Mouse (Mus musculus) left cerebral cortex, adult 2 months (tissue): ENCODE measurements at regions not wholly inside any gene's neighbourhood (a gene's known extent, or its start where the extent isn't known, plus 50 kb on each side); places are given as distances from the start of the nearest gene placed in this dataset.

Experiments
- DNase-seq, 2 experiments: peaks; one replicate each; pipeline ENCODE4 v3.0.0; 2021 to 2022; ENCODE audit warnings: low spot score in 2 of 2, mixed read lengths in 1 of 2; ENCODE audit errors: extremely low spot score in 1 of 2
- H3K27ac ChIP-seq: fragments of 200-600 bp; 2 replicates; pipeline ENCODE4 v1.8.1; 2022
- H3K4me3 ChIP-seq: fragments of 200-600 bp; 2 replicates; pipeline ENCODE4 v1.8.1; 2022
- CTCF ChIP-seq: fragments of 200-600 bp; IDR thresholded peaks from 2 replicates; pipeline ENCODE4 v1.8.1; 2022; ENCODE audit warnings: antibody characterized with exemption, mild to moderate bottlenecking, moderate library complexity
- intact Hi-C: fragments of 180-260 bp; cut with DNase I; formaldehyde crosslinking; loops from one replicate; pipeline ENCODE4 v1.15.1; 2025

DNA sequence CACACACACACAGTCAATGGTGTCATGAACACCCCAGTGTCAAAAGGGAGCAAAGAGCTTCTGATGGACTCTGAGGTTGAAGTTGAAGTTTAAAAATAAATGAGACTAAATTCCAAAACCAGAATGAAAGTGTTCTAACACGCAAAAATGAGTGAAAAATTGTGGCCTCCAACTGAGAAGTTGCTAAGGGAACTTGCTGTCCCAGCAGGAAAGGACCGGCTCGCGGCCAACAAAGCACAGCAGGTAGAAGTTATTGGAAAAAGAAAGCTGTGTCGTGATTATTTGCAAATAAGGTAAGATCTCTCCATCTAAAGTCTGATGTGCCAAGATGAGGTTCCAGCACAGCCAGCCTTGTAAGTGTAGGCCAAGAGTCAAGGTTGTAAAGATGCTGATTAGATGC lies 169.7 kb downstream of the Nrp2 start:
- Histone ChIP-seq H3K4me3 (no peak overlapping the region), H3K27ac (no peak overlapping the region)
- intact Hi-C loops: no loop called here
- no peak for TF ChIP-seq CTCF
- DNase-seq: no peak

DNA sequence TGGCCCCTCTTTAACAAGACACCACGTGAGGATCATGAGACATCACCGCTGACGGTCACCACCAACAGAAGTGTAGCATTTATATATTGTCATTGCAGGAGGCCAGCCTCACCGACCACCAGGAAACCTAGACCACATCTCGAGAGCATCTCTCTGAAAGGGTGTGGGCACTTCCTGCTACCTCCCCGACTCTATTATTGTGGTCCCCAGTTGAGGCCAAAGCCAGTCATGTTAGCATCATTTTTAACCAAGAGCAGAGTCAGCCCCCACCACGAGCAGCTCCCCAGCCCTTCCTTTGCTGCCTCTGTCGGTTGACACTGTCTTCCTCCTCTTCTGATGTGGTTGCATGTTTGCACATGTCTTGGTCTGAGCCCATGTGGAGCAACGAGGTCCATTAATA lies 172.5 kb downstream of the Nrp2 start:
- TF ChIP-seq CTCF: no peak
- intact Hi-C loops: no loop called here

DNA sequence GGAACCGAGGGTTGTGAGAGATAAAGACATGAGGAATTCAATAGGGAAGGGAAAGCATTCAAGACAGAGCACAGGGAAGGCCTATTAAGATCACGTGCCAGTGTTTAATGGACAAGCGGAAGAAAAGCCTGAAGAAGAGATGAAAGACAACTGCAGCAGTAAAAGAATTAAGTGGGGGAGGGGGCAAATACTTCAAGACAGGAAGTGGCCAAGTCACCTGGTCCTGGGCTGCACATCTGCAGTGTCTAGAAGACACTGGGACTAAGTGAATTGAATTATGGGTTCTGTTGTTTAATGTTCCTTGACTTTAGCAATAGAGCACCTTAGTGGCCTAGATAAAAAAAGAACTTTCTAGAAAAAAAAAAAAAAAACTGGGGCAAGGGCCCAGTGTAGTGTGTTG lies 173.6 kb downstream of the Nrp2 start:
- Histone ChIP-seq H3K4me3 (no peak overlapping the region), H3K27ac (no peak overlapping the region)
- TF ChIP-seq CTCF: no peak
- intact Hi-C loops: no loop called here
- DNase-seq: no peak

More for the DNA sequence above, 172.5 kb downstream of the Nrp2 start:
- H3K4me3 ChIP-seq: no peak overlapping the region
- no peak overlapping the region for H3K27ac ChIP-seq
- no peak for DNase-seq

DNA sequence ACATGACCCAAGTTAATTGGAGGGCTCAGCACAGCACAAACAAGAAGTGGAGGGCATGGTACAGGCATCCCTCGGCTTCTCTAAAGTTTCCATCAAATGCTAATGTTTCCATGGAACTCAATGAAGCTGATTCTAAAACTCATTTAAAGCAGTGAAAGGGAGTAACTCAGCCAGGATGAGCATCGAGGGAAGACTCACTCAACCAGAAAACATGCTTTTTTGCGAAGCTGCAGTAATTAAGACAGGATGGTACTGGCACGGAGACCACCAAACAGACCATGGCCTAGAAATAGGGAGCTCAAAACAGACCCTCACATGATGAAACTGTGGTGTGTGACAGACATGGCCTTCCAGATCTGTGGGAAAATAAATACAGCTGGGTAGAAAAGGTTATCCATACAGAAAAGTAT lies 177.8 kb downstream of the Nrp2 start:
- intact Hi-C loops: no loop called here
- no peak for TF ChIP-seq CTCF
- Histone ChIP-seq H3K4me3 (no peak overlapping the region), H3K27ac (no peak overlapping the region)
- DNase-seq: no peak

DNA sequence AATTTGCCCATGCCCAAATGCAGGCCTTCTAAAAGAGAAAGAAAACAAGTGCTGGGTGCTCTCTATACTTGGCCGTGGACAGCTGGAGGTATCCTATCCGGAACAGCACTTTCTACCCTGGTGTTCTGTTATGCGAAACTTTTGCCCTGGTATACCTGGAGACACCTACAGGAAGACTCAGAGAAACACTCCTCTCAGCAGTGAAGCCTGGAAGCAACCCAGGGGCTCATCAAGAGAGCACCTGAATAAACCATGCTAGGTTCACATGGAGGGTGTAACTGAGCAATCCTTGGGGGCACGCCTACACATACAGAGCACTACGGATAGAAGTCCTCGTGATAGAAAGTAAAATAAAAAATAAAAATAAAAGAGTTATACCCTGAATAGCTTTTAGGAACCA lies 178.4 kb downstream of the Nrp2 start:
- no peak overlapping the region for H3K27ac ChIP-seq
- intact Hi-C loops: no loop called here
- TF ChIP-seq CTCF: no peak

DNA sequence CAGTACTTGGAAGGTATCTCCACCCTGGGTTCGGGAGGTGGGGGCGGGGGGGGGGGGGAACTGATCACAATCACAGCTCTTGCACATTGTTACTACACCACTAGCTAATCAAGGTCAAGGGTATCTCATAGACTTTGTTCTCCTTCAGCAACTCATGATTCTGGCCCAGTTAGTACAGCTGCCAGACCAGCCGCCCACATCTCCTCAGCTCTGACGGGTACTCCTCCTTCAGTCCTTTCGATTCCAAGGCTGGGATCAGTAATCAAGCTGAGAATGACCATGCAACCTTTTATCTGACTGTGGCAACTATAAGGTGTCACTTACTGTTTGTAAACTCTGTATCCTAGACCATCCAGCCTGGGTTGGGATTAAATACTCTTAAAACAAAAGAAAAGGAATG lies 178.9 kb downstream of the Nrp2 start:
- TF ChIP-seq CTCF: no peak
- no peak overlapping the region for H3K4me3 ChIP-seq
- intact Hi-C loops: no loop called here
- no peak overlapping the region for H3K27ac ChIP-seq
- no peak for DNase-seq

More for the DNA sequence above, 178.4 kb downstream of the Nrp2 start:
- no peak overlapping the region for H3K4me3 ChIP-seq
- DNase-seq: no peak

DNA sequence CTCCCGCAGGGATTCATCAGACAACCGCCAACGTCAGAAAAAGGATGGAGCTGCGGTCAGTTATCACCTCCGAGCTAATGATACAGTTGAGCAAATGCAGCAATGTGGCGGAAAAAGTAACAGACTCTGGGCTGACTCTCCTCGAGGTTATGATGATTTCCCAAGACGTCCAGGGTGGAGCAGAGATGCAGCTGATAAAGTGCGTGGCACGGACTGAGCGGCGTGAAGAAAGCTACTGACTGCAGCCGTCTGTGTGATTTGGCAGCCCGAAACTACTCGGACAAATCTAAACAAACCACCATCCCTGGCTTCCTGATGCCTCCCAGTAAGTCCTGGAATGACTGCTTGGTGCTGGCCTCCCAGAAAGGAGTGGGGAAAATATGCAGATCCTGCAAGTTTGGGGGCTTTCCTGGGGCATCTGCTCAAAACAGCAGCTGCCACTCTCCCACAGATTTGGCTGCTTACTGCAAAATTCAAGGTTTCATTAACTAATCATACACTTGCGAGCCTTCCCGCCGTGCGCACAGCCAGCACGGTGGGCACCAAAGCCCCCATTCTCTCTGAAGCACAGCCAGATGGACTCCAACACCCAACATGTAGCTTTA lies 181.9 kb downstream of the Nrp2 start:
- no peak for DNase-seq
- no peak overlapping the region for H3K27ac ChIP-seq
- no peak overlapping the region for H3K4me3 ChIP-seq
- TF ChIP-seq CTCF: no peak
- intact Hi-C loops: no loop called here

DNA sequence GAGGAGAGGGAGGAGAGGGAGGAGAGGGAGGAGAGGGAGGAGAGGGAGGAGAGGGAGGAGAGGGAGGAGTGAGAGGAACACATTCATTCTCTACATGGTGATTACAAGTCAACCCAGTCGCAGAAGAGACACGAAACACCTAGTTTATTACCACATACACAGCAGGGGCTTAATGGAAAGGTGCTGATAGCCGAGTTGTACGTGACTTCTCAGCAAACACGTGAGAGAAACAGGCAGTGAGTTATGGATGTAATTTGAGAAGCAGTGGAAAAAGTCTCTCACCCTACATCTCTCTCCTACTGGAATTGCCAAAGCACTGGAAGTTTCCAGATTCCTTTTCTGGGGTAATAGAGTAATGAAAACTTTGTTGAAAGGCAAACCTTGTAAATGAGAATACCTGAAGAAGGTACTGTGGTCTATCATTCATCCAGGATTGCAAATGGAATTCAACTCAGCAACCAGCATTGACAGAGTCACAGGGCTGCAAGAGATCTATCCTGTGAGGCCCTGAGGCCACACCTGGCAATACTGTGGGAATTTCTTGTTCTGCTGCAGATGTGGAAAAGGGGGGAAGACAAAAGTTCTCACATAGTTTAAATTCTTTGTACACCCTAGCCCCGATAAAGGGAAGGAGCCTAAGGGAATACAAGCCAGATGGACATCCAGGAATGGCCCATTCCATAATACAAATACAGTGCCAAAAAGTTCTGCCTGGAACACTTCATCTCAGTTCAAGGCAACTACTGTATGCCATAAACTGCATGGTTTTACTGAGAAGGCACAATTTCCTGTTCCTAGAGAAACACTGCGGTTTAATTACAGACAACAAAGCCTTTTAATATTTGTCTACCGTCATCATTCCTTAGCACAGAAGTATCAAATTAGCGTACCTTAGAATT lies 184.7 kb downstream of the Nrp2 start:
- Histone ChIP-seq H3K27ac (no peak overlapping the region), H3K4me3 (no peak overlapping the region)
- intact Hi-C loops: no loop called here
- TF ChIP-seq CTCF: no peak
- DNase-seq: no peak

DNA sequence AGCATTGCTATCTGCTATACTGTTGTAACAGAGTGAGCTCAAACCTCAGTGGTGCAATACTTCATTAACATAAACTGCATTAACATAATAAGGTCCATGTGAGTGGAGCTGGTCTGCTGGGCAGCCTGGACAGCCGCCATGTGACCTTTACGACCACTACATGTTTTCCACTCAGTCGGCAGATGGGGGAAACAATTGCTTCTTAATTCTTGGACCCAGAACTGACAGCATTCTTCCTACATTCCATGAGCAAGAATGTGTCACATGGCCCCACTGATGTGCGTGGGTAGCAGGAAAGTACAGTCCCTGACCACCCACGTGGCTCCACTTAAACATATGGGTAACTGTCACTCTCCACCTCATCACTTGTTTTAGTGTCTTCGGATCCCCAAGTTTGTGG lies 198.3 kb downstream of the Nrp2 start:
- Histone ChIP-seq H3K4me3 (no peak overlapping the region), H3K27ac (no peak overlapping the region)
- no peak for TF ChIP-seq CTCF
- DNase-seq: peak; percentile 52 to 56
- intact Hi-C loops: no loop called here

DNA sequence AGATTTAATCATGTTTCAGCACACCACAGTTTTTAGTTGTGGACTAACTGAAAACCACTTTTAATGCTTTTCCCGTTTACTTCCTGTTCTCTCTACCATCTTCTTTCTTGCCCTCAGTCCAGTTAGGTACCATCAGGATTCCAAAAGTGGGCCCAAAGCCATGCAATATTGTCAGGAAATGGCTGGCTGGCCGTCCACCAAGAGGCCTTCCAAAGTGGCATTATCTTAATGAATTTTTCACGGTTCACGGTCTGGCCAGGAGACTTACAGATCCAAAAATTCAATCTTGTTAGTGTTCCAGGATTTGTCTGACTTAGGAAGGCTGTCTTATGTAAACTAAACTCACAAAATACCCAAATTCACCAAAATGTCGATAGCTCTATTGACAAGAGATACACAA lies 198.8 kb downstream of the Nrp2 start:
- intact Hi-C loops: no loop called here
- no peak overlapping the region for H3K4me3 ChIP-seq
- no peak overlapping the region for H3K27ac ChIP-seq
- no peak for DNase-seq
- TF ChIP-seq CTCF: no peak

DNA sequence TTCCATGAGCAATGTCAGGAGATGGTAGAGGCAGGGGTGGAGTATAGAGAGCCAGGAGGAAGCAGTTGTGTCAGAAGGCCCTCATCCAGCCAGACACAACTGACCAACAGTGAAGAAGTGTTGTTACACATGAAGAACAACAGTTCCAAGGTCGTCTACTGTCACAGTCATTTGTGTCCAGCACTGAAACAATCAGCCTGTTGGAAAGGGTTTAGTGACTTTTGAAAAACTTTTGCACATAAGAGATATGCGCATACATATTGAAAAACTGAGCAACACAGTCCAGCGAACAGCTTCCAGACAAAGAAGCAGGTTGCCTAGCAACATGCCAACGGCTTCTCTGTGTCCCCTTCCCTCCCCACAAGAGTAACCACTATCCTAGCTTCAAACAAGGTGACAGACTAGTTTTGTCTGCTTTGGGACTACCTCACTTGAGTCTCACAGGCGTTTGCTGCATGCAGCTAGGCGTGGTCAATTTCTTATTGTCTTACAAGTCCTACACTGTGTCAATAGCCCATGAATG lies 199.9 kb downstream of the Nrp2 start:
- H3K27ac ChIP-seq: no peak overlapping the region
- intact Hi-C loops: no loop called here
- no peak overlapping the region for H3K4me3 ChIP-seq
- no peak for TF ChIP-seq CTCF
- no peak for DNase-seq

DNA sequence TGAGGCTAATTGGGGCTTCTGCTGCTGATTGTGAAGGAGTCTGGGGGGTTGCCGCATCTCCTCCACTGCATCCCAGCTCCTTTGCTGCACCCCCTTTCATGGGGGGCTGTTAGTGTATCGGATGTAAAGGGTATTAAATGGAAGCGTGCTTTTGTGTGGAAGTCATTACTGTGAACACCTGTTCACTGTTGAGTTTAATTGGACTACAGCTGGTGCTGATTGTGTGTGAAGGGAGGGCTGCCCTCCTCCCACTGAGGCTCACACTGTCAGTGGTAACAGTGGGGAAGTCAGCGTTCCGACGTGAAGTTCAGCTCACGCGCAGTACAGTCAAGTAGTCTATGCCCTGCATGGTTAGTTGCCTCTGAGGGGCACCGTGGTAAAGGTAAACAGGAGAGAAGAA lies 202.7 kb downstream of the Nrp2 start:
- intact Hi-C loops: loop anchor here (5.0 kb wide), 1 partner anchor 198 kb away; no protein-coding TSS in a partner anchor
- no peak overlapping the region for H3K4me3 ChIP-seq
- DNase-seq: no peak

More for the DNA sequence above, 202.7 kb downstream of the Nrp2 start:
- H3K27ac ChIP-seq: no peak overlapping the region
- TF ChIP-seq CTCF: no peak
